In the genomic region with DNA sequence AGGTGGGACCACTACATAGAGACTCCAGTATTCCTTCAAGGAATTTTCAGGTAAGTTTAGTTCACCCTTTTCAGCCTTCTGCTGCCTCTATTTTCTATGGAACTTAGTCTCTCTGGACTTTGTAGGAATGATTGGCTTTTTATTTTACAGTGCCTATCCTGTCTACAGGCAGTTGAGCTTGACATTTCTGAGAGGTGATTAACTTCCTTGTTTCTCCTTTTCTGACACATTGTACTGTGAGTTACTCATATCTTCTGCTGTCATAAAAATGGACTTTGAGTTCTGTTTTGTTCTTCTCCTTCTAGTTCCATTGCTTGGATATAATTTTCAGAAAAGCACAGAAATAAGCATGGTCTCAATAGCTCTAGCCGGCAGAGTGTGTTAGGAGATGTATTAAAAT, we compare ENCODE assay signal across 33 mouse cellular contexts.
"Had no signal": no experiment of that assay in that cellular context is flagged by ENCODE, and none has a peak within 500 bp of the region (broad histone marks: within the 10 kb centered on the region; RNA-seq: fewer than 3 reads in every experiment).

No protein-coding gene starts in this region.

- H3K4me2 ChIP-seq: heart, embryonic 11.5 days; heart, embryonic 12.5 days; heart, embryonic 13.5 days; heart, embryonic 15.5 days; hindbrain, embryonic 12.5 days; hindbrain, embryonic 13.5 days; hindbrain, embryonic 14.5 days; hindbrain, embryonic 15.5 days; kidney, embryonic 15.5 days had no signal

- ATAC-seq: hindbrain, embryonic 16.5 days; hindbrain, postnatal 0 days; inflammation-experienced regulatory T-cells, adult 6 months had no signal

- H3K36me3 ChIP-seq: heart, embryonic 10.5 days; heart, embryonic 12.5 days; heart, embryonic 13.5 days; heart, embryonic 15.5 days; hindbrain, embryonic 10.5 days; hindbrain, embryonic 12.5 days; hindbrain, embryonic 13.5 days; hindbrain, embryonic 15.5 days; kidney, embryonic 15.5 days had no signal

- H3K4me3 ChIP-seq: heart, adult 2 months; heart, embryonic 10.5 days; heart, embryonic 12.5 days; heart, embryonic 13.5 days; heart, embryonic 15.5 days; hindbrain, embryonic 10.5 days; hindbrain, embryonic 12.5 days; hindbrain, embryonic 13.5 days; hindbrain, embryonic 15.5 days; kidney, embryonic 15.5 days; layer of hippocampus, adult 2 months had no signal

- H3K9me3 ChIP-seq: heart, embryonic 10.5 days; heart, embryonic 15.5 days; hindbrain, embryonic 10.5 days; hindbrain, embryonic 12.5 days; hindbrain, embryonic 13.5 days; hindbrain, embryonic 15.5 days; kidney, embryonic 15.5 days had no signal

- H3K9ac ChIP-seq: heart, embryonic 12.5 days; heart, embryonic 13.5 days; heart, embryonic 15.5 days; hindbrain, embryonic 12.5 days; hindbrain, embryonic 13.5 days; hindbrain, embryonic 14.5 days; hindbrain, embryonic 15.5 days; kidney, embryonic 15.5 days had no signal

- H3K27me3 ChIP-seq: heart, embryonic 12.5 days; heart, embryonic 13.5 days; heart, embryonic 15.5 days; hindbrain, embryonic 12.5 days; hindbrain, embryonic 13.5 days; hindbrain, embryonic 15.5 days; kidney, embryonic 15.5 days had no signal

- H3K4me1 ChIP-seq: heart, embryonic 10.5 days; heart, embryonic 12.5 days; heart, embryonic 13.5 days; heart, embryonic 15.5 days; hindbrain, embryonic 10.5 days; hindbrain, embryonic 12.5 days; hindbrain, embryonic 13.5 days; hindbrain, embryonic 15.5 days; kidney, embryonic 15.5 days had no signal

- DNase-seq: heart, adult 2 months; heart, postnatal 10 days; heart, postnatal 14 days; heart, postnatal 36 days; heart, postnatal 4 days; kidney, adult 11 months; kidney, adult 18-20 months; kidney, adult 2 months; kidney, adult 8-10 months; kidney, adult 9 months; kidney, postnatal 10 days; kidney, postnatal 14 days; kidney, postnatal 25 days; kidney, postnatal 36 days; kidney, postnatal 4 days; layer of hippocampus, adult 9-11 months; layer of hippocampus, postnatal 36 days had no signal

- H3K27ac ChIP-seq: heart, adult 2 months; heart, embryonic 10.5 days; heart, embryonic 13.5 days; heart, embryonic 15.5 days; hindbrain, embryonic 10.5 days; hindbrain, embryonic 12.5 days; hindbrain, embryonic 13.5 days; hindbrain, embryonic 14.5 days; hindbrain, embryonic 15.5 days; hindbrain, postnatal 0 days; kidney, embryonic 15.5 days; kidney, postnatal 0 days; layer of hippocampus, adult 2 months had no signal
